Mouse (Mus musculus) megakaryocyte, embryonic 14.5 days (primary cell): Measurements from ENCODE around the gene Lrrk2. TPM values are rescaled to one million over a fixed set of nuclear protein-coding genes. Genes with fewer than 3 reads are reported as not detected.

Experiments
- H3K27me3 ChIP-seq: replicated peaks from 2 replicates; pipeline ENCODE3; 2012; ENCODE audit warnings: inconsistent platforms
- H3K36me3 ChIP-seq: replicated peaks from 2 replicates; pipeline ENCODE3; 2012; ENCODE audit warnings: low read length, inconsistent platforms, mixed read lengths
- H3K4me1 ChIP-seq: 2 replicates; pipeline ENCODE4 v1.6.1; 2012; ENCODE audit warnings: inconsistent platforms
- H3K4me3 ChIP-seq: replicated peaks from 2 replicates; pipeline ENCODE3; 2012; ENCODE audit warnings: moderate library complexity, mild to moderate bottlenecking, inconsistent platforms
- H3K9me3 ChIP-seq: 2 replicates; pipeline ENCODE4 v1.6.1; 2012; ENCODE audit warnings: inconsistent platforms
- FLI1 ChIP-seq: IDR thresholded peaks from 2 replicates; pipeline ENCODE4 v1.6.1; 2012; ENCODE audit warnings: low read length, inconsistent platforms, mixed read lengths
- GATA1 ChIP-seq: IDR thresholded peaks from 3 replicates; pipeline ENCODE4 v1.6.1; 2012; ENCODE audit warnings: mixed read lengths, low read length, inconsistent platforms, borderline replicate concordance
- polyA plus RNA-seq: library from polyadenylated mRNA; stranded (reverse); fragments of >175 nt; gene quantifications from 2 replicates; pipeline ENCODE4 v1.2.3, GENCODE M21; 2012; ENCODE audit warnings: low replicate concordance; ENCODE audit not compliant: insufficient read depth

The Lrrk2 gene
- polyA plus RNA-seq, 1 experiment = 0.03 TPM

DNA sequence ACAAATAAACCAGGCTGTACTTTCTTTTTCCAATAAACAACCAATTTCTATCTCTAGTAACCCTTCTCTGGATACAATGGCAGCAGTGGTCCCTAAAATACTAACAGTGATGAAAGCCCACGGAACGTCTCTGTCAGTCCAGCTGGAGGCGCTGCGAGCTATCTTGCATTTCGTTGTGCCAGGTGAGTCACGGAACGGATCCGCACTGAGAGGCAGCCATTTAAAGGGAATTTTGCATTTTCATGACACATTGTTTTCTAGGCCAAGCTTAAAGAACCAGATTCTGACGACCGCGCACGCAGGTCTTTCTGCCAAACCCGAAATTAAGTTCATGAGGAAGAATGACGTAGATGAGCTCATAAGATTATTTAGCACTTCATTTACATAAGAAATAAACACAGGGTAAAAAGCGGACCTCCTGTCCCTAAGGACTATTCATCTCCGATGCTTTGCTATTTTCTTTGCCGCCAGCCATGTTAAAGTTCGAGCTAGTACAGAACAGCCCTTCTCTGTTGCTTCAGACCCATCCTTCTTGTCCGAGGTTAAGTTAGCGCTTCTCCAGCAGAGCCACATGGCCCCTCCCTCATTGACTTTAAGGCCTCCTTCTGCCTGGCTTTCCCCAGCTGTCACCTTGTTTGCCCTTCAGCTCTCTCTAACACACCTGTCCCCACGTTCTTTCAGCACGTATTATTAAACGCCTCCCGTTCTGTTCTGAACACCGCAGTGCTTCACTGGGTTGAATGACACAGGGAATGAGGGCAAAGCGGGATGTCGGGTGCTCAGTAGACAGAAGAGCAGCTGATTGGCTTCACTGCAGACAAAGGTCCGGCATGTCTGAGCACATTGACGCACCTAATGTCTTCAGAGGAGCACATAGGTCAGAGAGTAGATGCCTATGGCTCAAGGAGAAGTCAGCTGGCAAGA lies 36.5 kb downstream of the Lrrk2 start:
- Histone ChIP-seq H3K36me3 (no peaks in the 10 kb centered on the region), H3K4me1 (no peaks in the 10 kb centered on the region), H3K27me3 (no peaks in the 10 kb centered on the region), H3K4me3 (peak overlapping the region; percentile 31), H3K9me3 (peaks cover 6% of the 10 kb centered on the region)
- no peak for TF ChIP-seq FLI1

DNA sequence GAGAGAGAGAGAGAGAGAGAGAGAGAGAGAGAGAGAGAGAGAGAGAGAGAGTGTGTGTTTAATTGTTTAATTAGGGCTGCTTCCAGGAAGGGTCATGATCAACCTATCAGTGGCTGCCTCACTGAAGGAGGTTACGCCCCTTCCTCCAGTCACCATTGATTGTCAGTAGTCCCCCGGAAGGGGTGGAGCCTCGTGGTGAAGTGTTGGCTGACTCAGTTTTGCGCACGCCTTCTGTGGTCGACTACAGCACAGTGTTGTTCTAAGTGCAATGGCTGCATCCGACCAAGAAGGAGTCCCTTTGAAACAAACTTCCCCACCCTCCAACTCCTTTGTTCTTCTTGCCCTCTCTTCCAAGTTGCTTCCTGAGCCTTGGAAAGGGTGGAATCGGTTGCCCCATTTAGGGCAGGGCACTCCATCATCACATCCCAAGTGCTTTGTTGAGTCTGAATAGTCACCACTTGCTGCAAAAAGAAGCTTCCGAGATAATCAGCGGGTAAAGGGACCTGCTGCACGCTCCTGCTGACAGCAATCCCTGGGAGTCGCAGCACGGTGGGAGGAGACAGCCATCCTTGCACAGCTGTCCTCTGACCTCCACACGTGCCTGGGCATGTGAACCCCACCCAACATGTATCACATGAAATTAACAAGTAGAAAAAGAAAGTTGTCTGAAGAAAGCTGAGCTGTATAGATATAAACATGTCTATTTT lies 62.4 kb downstream of the Lrrk2 start:
- Histone ChIP-seq H3K9me3 (peaks cover 5% of the 10 kb centered on the region), H3K4me1 (no peaks in the 10 kb centered on the region), H3K36me3 (no peaks in the 10 kb centered on the region), H3K4me3 (no peak overlapping the region), H3K27me3 (no peaks in the 10 kb centered on the region)
- TF ChIP-seq FLI1 = no peak
- no peak for TF ChIP-seq GATA1

DNA sequence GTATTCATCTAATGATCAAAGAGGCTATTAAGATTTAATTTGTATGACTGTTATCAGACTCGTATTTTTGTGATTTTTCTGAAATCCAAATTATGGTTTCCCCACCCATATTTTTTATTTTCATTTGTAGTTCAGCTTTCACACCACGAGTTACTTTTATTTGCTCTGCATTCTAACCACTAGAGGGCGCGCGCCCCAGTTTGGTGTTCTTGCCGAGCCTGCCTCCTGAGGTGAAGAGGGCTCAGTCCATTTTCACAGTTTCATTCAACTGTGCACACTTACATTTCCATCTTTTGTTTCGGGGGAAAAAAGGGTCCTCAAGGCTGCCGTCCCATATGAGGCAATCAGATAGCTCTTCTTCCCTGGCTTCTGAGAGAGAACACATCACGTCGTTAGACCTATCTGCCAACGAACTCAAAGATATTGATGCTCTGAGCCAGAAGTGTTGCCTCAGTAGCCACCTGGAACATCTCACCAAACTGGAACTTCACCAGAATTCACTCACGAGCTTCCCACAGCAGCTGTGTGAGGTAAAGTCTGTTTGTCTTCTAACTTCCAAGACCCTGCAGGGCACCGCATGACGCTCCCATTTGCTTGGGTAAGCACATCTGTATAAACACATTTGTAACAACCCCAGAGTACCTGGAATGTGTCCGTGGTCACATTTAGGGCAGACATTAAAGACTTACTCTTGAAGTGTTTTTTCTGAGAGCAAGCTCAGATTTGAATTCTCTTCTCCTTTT lies 64.0 kb downstream of the Lrrk2 start:
- H3K4me1 ChIP-seq = no peaks in the 10 kb centered on the region
- H3K9me3 ChIP-seq = peaks cover 5% of the 10 kb centered on the region
- H3K36me3 ChIP-seq = no peaks in the 10 kb centered on the region
- TF ChIP-seq GATA1 = no peak
- no peak for TF ChIP-seq FLI1
- no peaks in the 10 kb centered on the region for H3K27me3 ChIP-seq
- no peak overlapping the region for H3K4me3 ChIP-seq

DNA sequence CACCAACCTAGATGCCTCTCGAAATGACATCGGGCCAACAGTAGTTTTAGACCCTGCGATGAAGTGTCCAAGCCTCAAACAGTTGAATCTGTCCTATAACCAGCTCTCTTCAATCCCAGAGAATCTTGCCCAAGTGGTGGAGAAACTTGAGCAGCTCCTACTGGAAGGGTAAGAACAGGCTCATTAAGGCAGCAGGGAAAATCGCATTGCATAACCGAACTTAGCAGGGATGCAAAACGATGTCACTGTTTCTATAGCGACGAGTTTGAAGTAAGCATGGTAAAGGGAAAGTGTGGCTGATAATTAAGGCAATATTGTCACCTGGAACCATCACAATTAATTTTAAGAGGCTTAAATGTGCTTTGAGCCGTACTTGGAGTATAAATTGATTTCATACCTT lies 65.8 kb downstream of the Lrrk2 start:
- Histone ChIP-seq H3K9me3 (peaks cover 5% of the 10 kb centered on the region), H3K36me3 (no peaks in the 10 kb centered on the region), H3K4me3 (no peak overlapping the region), H3K4me1 (no peaks in the 10 kb centered on the region), H3K27me3 (no peaks in the 10 kb centered on the region)
- TF ChIP-seq FLI1 = no peak
- TF ChIP-seq GATA1 = no peak

- no peaks in the 10 kb centered on the region for H3K36me3 ChIP-seq
- H3K9me3 ChIP-seq = no peaks in the 10 kb centered on the region
- H3K4me1 ChIP-seq = no peaks in the 10 kb centered on the region
- no peak overlapping the region for H3K4me3 ChIP-seq
- H3K27me3 ChIP-seq = no peaks in the 10 kb centered on the region
- TF ChIP-seq GATA1 = no peak
- TF ChIP-seq FLI1 = no peak
Observed at GRCm38 (mm10) chr15:91745501-91745900, 72.5 kb downstream of the Lrrk2 start.

DNA sequence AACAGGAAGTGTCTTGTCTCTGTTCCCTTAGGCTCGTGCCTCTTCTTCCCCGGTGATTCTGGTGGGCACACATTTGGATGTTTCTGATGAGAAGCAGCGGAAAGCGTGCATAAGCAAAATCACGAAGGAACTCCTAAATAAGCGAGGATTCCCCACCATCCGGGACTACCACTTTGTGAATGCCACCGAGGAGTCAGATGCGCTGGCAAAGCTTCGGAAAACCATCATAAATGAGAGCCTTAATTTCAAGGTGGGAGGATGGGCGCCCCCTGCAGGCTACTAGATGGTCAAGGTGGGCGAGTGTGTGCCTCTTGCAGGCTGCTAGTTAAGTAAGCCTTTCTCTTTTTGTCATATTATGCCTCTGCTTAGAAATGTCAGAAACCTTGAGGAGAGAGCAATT lies 79.1 kb downstream of the Lrrk2 start:
- Histone ChIP-seq H3K4me1 (no peaks in the 10 kb centered on the region), H3K4me3 (no peak overlapping the region), H3K27me3 (no peaks in the 10 kb centered on the region), H3K9me3 (no peaks in the 10 kb centered on the region), H3K36me3 (no peaks in the 10 kb centered on the region)
- TF ChIP-seq GATA1 (no peak), FLI1 (no peak)

GRCm38 (mm10) chr15:91753378-91754080 lies 80.6 kb downstream of the Lrrk2 start:
- Histone ChIP-seq H3K27me3 (no peaks in the 10 kb centered on the region), H3K4me1 (no peaks in the 10 kb centered on the region), H3K4me3 (no peak overlapping the region), H3K36me3 (no peaks in the 10 kb centered on the region), H3K9me3 (no peaks in the 10 kb centered on the region)
- no peak for TF ChIP-seq FLI1
- TF ChIP-seq GATA1 = no peak

GRCm38 (mm10) chr15:91754546-91754945 lies 81.6 kb downstream of the Lrrk2 start:
- H3K27me3 ChIP-seq = no peaks in the 10 kb centered on the region
- no peaks in the 10 kb centered on the region for H3K9me3 ChIP-seq
- H3K4me1 ChIP-seq = no peaks in the 10 kb centered on the region
- no peak overlapping the region for H3K4me3 ChIP-seq
- H3K36me3 ChIP-seq = no peaks in the 10 kb centered on the region
- no peak for TF ChIP-seq FLI1
- no peak for TF ChIP-seq GATA1

- TF ChIP-seq FLI1 (no peak), GATA1 (no peak)
- Histone ChIP-seq H3K4me1 (no peaks in the 10 kb centered on the region), H3K4me3 (no peak overlapping the region), H3K27me3 (no peaks in the 10 kb centered on the region), H3K36me3 (no peaks in the 10 kb centered on the region), H3K9me3 (no peaks in the 10 kb centered on the region)
Observed at GRCm38 (mm10) chr15:91755756-91756155, 82.8 kb downstream of the Lrrk2 start.
